25 mouse cellular contexts compared by ENCODE assay signal in genomic region chr7:123068241-123068640, GRCm38 (mm10). TPM values are rescaled to one million over a fixed set of nuclear protein-coding genes. Genes with fewer than 3 reads are reported as not detected.
A peak's percentile ranks its signal among the peaks of the same experiment; 100 is the strongest.
DNase-seq lines count a peak whose midpoint lies in the region; ATAC-seq lines count a peak whose summit lies in the region.
"Had no signal": no experiment of that assay in that cellular context is flagged by ENCODE, and none has a peak within 500 bp of the region (broad histone marks: within the 10 kb centered on the region; RNA-seq: fewer than 3 reads in every experiment).

No protein-coding gene starts in this region.

- ATAC-seq in forebrain, embryonic 11.5 days (replicated peaks; ENCODE audit: low FRiP score), result peak; percentile 32
- 0 out of 2 replicates have a peak, but pooled peaks have one; percentile 52 for ATAC-seq in kidney, embryonic 14.5 days (ENCODE audit: low FRiP score, low TSS enrichment)
- peak; percentile 31; the same call in 1 of the 2 replicates for ATAC-seq in neural tube, embryonic 14.5 days (ENCODE audit: low read depth)
- ATAC-seq in neural tube, embryonic 15.5 days (ENCODE audit: low FRiP score), result no peak
- ATAC-seq in heart, embryonic 12.5 days (ENCODE audit: insufficient number of reproducible peaks, low FRiP score), result no peak
- ATAC-seq: inflammation-experienced regulatory T-cells, adult 6 months; liver, embryonic 12.5 days; liver, postnatal 0 days had no signal

- WGBS in forebrain, embryonic 11.5 days, result 59% methylated on average over 1 of the region's 1 CpGs
- WGBS in forebrain, embryonic 10.5 days, result 76% methylated on average over 1 of the region's 1 CpGs
- WGBS in kidney, embryonic 14.5 days, result 34% methylated on average over 1 of the region's 1 CpGs
- WGBS in neural tube, embryonic 14.5 days, result 55% methylated on average over 1 of the region's 1 CpGs
- 48% methylated on average over 1 of the region's 1 CpGs for WGBS in neural tube, embryonic 15.5 days
- 65% methylated on average over 1 of the region's 1 CpGs for WGBS in heart, embryonic 12.5 days

- DNase-seq in forebrain, embryonic 11.5 days (ENCODE audit: low spot score), result no peak
- no peak for DNase-seq in forebrain, embryonic 10.5 days (ENCODE audit: extremely low spot score, low spot score)
- DNase-seq in kidney, postnatal 36 days, result no peak
- DNase-seq in embryo, embryonic 9.5 days (ENCODE audit: extremely low spot score), result no peak
- DNase-seq: cerebellum, adult 11 months; cerebellum, adult 9-10 months; gastrocnemius, postnatal 25 days; kidney, adult 11 months; liver, postnatal 0 days; lung, postnatal 36 days; right cerebral cortex, postnatal 25 days had no signal

- H3K4me2 ChIP-seq in forebrain, embryonic 11.5 days (ENCODE audit: low read depth, low read length, severe bottlenecking), result no peak overlapping the region
- no peak overlapping the region for H3K4me2 ChIP-seq in kidney, embryonic 14.5 days (replicated peaks; ENCODE audit: low read depth, low read length)
- no peak overlapping the region for H3K4me2 ChIP-seq in neural tube, embryonic 14.5 days (ENCODE audit: low read depth, low read length)
- H3K4me2 ChIP-seq in neural tube, embryonic 15.5 days, result no peak overlapping the region
- H3K4me2 ChIP-seq in heart, embryonic 12.5 days, result no peak overlapping the region
- H3K4me2 ChIP-seq: embryonic facial prominence, embryonic 15.5 days; kidney, embryonic 15.5 days; liver, embryonic 12.5 days; stomach, embryonic 15.5 days had no signal

- H3K27me3 ChIP-seq in forebrain, embryonic 11.5 days (ENCODE audit: control insufficient read depth, insufficient read depth, low read length), result peaks cover 36% of the 10 kb centered on the region
- peaks cover 87% of the 10 kb centered on the region for H3K27me3 ChIP-seq in forebrain, embryonic 10.5 days (ENCODE audit: poor library complexity, severe bottlenecking)
- no peaks in the 10 kb centered on the region for H3K27me3 ChIP-seq in kidney, embryonic 14.5 days (ENCODE audit: control insufficient read depth, insufficient read depth, low read length)
- no peaks in the 10 kb centered on the region for H3K27me3 ChIP-seq in neural tube, embryonic 14.5 days (ENCODE audit: control insufficient read depth, insufficient read depth, low read length)
- H3K27me3 ChIP-seq in neural tube, embryonic 15.5 days (replicated peaks), result 0 out of 2 replicates have a peak, but pooled peaks cover 3% of the 10 kb centered on the region
- H3K27me3 ChIP-seq in heart, embryonic 12.5 days (replicated peaks), result no peaks in the 10 kb centered on the region
- H3K27me3 ChIP-seq: embryonic facial prominence, embryonic 15.5 days; kidney, embryonic 15.5 days; liver, embryonic 12.5 days; Patski; stomach, embryonic 15.5 days had no signal

- no peaks in the 10 kb centered on the region for H3K36me3 ChIP-seq in forebrain, embryonic 11.5 days (ENCODE audit: control insufficient read depth, insufficient read depth, low read length)
- no peaks in the 10 kb centered on the region for H3K36me3 ChIP-seq in forebrain, embryonic 10.5 days (replicated peaks)
- H3K36me3 ChIP-seq in kidney, embryonic 14.5 days (ENCODE audit: control insufficient read depth, insufficient read depth, low read length), result no peaks in the 10 kb centered on the region
- no peaks in the 10 kb centered on the region for H3K36me3 ChIP-seq in neural tube, embryonic 14.5 days (ENCODE audit: control insufficient read depth, insufficient read depth, low read length)
- H3K36me3 ChIP-seq in neural tube, embryonic 15.5 days, result no peaks in the 10 kb centered on the region
- no peaks in the 10 kb centered on the region for H3K36me3 ChIP-seq in heart, embryonic 12.5 days
- H3K36me3 ChIP-seq: embryonic facial prominence, embryonic 15.5 days; G1E; heart, embryonic 10.5 days; kidney, embryonic 15.5 days; liver, embryonic 12.5 days; stomach, embryonic 15.5 days had no signal

- H3K4me3 ChIP-seq in forebrain, embryonic 11.5 days (ENCODE audit: low read depth, low read length), result no peak overlapping the region
- no peak overlapping the region for H3K4me3 ChIP-seq in forebrain, embryonic 10.5 days
- no peak overlapping the region for H3K4me3 ChIP-seq in kidney, embryonic 14.5 days (ENCODE audit: low read length)
- no peak overlapping the region for H3K4me3 ChIP-seq in neural tube, embryonic 14.5 days (ENCODE audit: low read depth, low read length)
- no peak overlapping the region for H3K4me3 ChIP-seq in neural tube, embryonic 15.5 days (replicated peaks)
- H3K4me3 ChIP-seq in heart, embryonic 12.5 days, result no peak overlapping the region
- H3K4me3 ChIP-seq: embryonic facial prominence, embryonic 15.5 days; heart, embryonic 10.5 days; kidney, embryonic 15.5 days; layer of hippocampus, adult 2 months; liver, embryonic 12.5 days; myocyte; stomach, embryonic 15.5 days had no signal

- H3K4me1 ChIP-seq in forebrain, embryonic 11.5 days (replicated peaks; ENCODE audit: control insufficient read depth, insufficient read depth, low read length), result peaks cover 10% of the 10 kb centered on the region
- H3K4me1 ChIP-seq in forebrain, embryonic 10.5 days, result peaks cover 31% of the 10 kb centered on the region
- peaks cover 6% of the 10 kb centered on the region for H3K4me1 ChIP-seq in kidney, embryonic 14.5 days (ENCODE audit: control insufficient read depth, insufficient read depth, low read length)
- peaks cover 18% of the 10 kb centered on the region for H3K4me1 ChIP-seq in neural tube, embryonic 14.5 days (ENCODE audit: control insufficient read depth, insufficient read depth, low read length)
- H3K4me1 ChIP-seq in neural tube, embryonic 15.5 days, result peaks cover 22% of the 10 kb centered on the region
- peaks cover 16% of the 10 kb centered on the region for H3K4me1 ChIP-seq in heart, embryonic 12.5 days (replicated peaks)
- H3K4me1 ChIP-seq: liver, embryonic 12.5 days had no signal

- H3K9me3 ChIP-seq in forebrain, embryonic 11.5 days (ENCODE audit: control insufficient read depth, low read length), result no peaks in the 10 kb centered on the region
- H3K9me3 ChIP-seq in forebrain, embryonic 10.5 days, result no peaks in the 10 kb centered on the region
- no peaks in the 10 kb centered on the region for H3K9me3 ChIP-seq in kidney, embryonic 14.5 days (ENCODE audit: control insufficient read depth, low read length)
- H3K9me3 ChIP-seq in neural tube, embryonic 14.5 days (ENCODE audit: control insufficient read depth, low read length), result no peaks in the 10 kb centered on the region
- no peaks in the 10 kb centered on the region for H3K9me3 ChIP-seq in neural tube, embryonic 15.5 days (replicated peaks)
- no peaks in the 10 kb centered on the region for H3K9me3 ChIP-seq in heart, embryonic 12.5 days (replicated peaks)
- H3K9me3 ChIP-seq: embryonic facial prominence, embryonic 15.5 days; G1E; heart, embryonic 10.5 days; kidney, embryonic 15.5 days; liver, embryonic 12.5 days; stomach, embryonic 15.5 days had no signal

- H3K27ac ChIP-seq in forebrain, embryonic 11.5 days (ENCODE audit: low read depth, low read length), result no peak overlapping the region
- no peak overlapping the region for H3K27ac ChIP-seq in forebrain, embryonic 10.5 days
- no peak overlapping the region for H3K27ac ChIP-seq in kidney, embryonic 14.5 days (ENCODE audit: low read depth, low read length)
- no peak overlapping the region for H3K27ac ChIP-seq in neural tube, embryonic 14.5 days (ENCODE audit: low read depth, low read length)
- H3K27ac ChIP-seq in neural tube, embryonic 15.5 days (replicated peaks), result no peak overlapping the region; the same call in 1 of the 2 replicates
- H3K27ac ChIP-seq in heart, embryonic 12.5 days (ENCODE audit: poor library complexity, severe bottlenecking), result no peak overlapping the region
- H3K27ac ChIP-seq: liver, embryonic 12.5 days; stomach, embryonic 15.5 days had no signal

- no peak overlapping the region for H3K9ac ChIP-seq in forebrain, embryonic 11.5 days (ENCODE audit: low read length)
- no peak overlapping the region for H3K9ac ChIP-seq in kidney, embryonic 14.5 days (ENCODE audit: low read depth, low read length)
- H3K9ac ChIP-seq in neural tube, embryonic 14.5 days (replicated peaks; ENCODE audit: low read depth, low read length), result no peak overlapping the region
- H3K9ac ChIP-seq in neural tube, embryonic 15.5 days (replicated peaks), result no peak overlapping the region
- H3K9ac ChIP-seq in heart, embryonic 12.5 days, result no peak overlapping the region
- H3K9ac ChIP-seq: embryonic facial prominence, embryonic 15.5 days; kidney, embryonic 15.5 days; liver, embryonic 12.5 days; liver, postnatal 0 days; stomach, embryonic 15.5 days had no signal

RNA-seq across cellular contexts. Expression of gene Tnrc6a, which starts 55.4 kb away (rescaled TPM):
- 51.3 and 53.9 TPM in 2 replicates for polyA plus RNA-seq in forebrain, embryonic 11.5 days (2014; fragmentation: Nextera tagmentation; extraction: Ambion mirVana)
- polyA plus RNA-seq in forebrain, embryonic 10.5 days (2016; fragmentation: Nextera tagmentation; extraction: Ambion mirVana), result 51.7 and 52.8 TPM in 2 replicates
- polyA plus RNA-seq in kidney, embryonic 14.5 days (2014; fragmentation: Nextera tagmentation; extraction: Ambion mirVana), result 57.6 and 64.1 TPM in 2 replicates
- 47.5 and 62.8 TPM in 2 replicates for polyA plus RNA-seq in neural tube, embryonic 14.5 days (2014; fragmentation: Nextera tagmentation; extraction: Ambion mirVana)
- polyA plus RNA-seq in neural tube, embryonic 15.5 days (2015; fragmentation: Nextera tagmentation; extraction: Ambion mirVana), result 51.6 and 53.7 TPM in 2 replicates
- 48.8 and 48.9 TPM in 2 replicates for polyA plus RNA-seq in heart, embryonic 12.5 days (2016; fragmentation: Nextera tagmentation; extraction: Ambion mirVana)

Comparison
In these comparisons a context has a peak if more than half of its experiments do, and no peak if none do; other contexts are left out.
1. ATAC-seq: peak in forebrain, embryonic 11.5 days (single experiment), kidney, embryonic 14.5 days (single experiment) and neural tube, embryonic 14.5 days (single experiment); none in neural tube, embryonic 15.5 days (single experiment) and heart, embryonic 12.5 days (single experiment).